Mouse (Mus musculus) CD8-positive naive resting alpha-beta T cell, adult 2 months (primary cell): ENCODE data around the gene Olfr1076.
"Not testable (repeated sequence)": the region's sequence is repeated elsewhere in the genome, so short reads cannot be mapped to it uniquely, and the experiment has no call there.

Source experiments
- DNase-seq, 2 experiments: peaks; one replicate each; pipeline ENCODE4 v3.0.0; 2022; ENCODE audit warnings: low read depth in 2 of 2, low spot score in 2 of 2

Olfr1076 gene

DNA sequence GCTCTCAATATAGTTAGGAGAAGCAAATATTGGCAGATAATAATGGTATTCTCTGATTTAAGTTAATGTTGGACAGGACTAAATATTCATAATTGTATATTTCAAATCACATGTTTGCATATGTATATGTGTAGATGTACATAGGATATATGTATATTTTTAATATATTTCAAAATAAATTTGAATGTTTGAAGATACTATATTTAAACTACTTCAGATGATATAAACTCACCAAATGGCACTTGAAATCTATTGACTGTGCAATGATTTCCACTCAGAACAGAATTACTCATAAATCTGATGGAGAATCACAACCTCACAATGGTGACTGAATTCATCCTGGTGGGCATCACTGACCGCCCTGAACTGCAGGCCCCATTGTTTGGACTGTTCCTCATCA is at the start of gene Olfr1076:
TSS of gene Olfr1076 (plus strand) at position 301 of the 400 bp plus-strand sequence.
- no peak for DNase-seq

DNA sequence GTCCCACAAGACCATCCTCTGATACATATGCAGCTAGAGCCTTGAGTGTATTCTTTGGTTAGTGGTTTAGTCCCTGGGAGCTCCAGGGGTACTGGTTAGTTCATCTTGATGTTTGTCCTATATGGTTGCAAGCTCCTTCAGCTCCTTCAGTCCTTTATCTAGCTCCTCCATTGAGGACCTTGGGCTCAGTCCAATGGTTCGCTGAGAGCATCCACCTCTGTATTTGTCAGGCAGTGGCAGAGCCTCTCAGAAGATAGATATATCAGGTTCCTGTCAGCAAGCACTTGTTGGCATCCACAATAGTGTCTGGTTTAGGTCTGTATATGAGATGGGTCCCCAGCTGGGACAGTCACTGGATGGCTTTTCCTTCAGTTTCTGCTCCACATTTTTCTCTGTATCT is 47.8 kb upstream of the Olfr1076 start:
- no peak for DNase-seq

DNA sequence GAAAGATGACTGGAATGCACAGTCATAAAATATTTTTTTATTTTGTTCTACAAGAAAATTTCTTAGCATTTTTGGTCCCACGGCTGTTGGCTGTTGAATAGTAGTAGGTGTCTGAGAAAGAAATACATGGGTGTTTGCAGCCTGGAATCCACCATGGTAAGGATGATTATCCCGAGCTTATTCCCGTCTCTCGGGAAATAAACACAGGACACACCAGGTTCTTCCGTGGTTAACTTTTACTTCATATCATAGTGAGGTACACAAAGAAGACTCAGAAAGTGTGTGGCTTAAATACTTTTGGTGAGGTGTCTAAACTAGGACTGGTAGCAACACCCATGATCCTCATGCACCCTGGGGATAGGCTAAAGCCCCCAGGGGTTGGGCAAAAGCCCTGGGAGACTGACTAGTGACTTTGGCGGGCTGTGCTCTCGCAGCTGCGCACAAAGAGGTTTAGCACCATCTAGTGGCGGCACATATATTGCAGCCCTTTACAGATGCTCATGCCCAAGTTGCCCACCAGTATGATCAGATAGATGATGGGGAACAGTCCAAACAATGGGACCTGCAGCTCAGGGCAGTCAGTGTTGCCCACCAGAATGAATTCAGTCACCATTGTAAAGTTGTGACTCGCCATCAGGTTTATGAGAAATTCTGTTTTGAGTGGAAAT is 43.7 kb upstream of the Olfr1076 start:
- DNase-seq = no peak

DNA sequence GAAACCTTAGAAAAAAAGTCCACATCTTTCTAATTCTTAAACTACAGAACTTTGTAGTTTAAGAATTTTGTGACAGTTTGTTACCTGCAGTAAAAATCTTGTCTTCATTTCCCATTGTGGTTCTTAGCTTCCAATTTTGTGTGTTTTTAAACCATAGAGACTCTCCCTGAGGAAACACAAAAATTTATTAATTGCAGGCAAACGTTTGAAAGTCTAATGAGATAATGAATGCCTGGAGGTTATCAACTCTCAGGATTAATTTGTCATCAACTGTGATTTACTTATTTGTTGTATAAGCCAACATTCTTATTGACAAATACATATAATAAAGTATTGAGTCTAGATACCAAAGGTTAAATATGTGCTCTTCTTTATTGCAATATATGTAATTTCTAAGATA is 21.0 kb upstream of the Olfr1076 start, which contains the start of gene Olfr228:
TSS of gene Olfr228 (minus strand) at position 101 of the 400 bp plus-strand sequence.
- DNase-seq = no peak

DNA sequence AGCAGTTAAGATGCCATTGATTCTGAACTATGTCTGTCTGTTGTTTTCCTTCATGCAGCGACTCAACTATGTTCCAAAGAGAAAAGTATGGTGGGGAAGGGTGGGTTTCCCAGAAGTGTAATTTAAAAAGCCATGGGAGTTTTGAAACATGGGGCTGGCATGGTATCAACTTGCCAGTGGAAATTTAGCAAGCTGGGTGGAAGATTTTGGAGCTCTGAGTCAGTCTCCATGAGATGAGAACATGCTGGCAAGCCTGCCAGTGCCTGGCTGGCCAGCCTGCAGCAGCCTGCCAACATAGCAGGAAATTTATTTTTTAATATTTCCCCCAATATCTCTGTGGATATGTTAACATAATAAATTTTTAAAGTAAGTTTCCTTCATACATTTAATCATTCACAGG is 22.7 kb downstream of the Olfr1076 start:
- DNase-seq = no peak

DNA sequence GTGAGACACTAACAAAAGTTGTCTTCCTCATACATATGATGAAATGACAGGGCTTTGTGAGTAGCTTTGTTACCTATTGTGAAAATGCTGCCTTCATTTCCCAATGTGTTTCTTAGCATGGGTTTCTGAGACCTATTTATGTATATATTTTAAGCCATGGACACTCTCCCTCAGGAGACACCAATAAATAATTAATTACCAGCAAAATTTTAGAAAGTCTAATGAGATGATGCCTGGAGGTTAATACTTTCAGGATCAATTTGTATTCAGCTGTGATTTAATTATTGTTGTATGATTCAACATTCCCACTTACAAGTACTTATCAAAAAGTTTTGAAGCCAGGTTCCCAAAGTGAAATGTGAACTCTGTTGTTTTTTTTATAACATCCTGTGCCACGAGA is 34.1 kb downstream of the Olfr1076 start, which contains the start of gene Olfr1079:
TSS of gene Olfr1079 (minus strand) at position 101 of the 400 bp plus-strand sequence.
- DNase-seq = no peak

DNA sequence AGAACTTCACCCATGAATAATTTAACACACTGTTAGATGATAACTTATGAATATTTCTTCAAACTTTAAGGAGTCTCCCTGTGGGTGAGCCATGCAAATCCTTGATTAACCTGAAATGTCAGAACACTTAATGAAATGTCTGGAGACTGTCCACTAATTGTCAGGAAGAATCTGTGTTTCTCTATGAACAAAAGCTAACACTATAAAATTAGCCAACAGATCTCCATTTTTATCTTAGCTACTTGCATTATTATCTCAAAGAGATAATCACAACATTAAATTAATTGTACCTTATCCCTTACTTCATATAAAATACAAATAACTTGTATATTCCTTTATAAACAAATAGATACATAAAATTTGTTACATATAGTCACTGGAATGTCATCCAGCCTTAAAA is 49.9 kb downstream of the Olfr1076 start, which contains the start of gene Olfr1080:
TSS of gene Olfr1080 (minus strand) at position 101 of the 400 bp plus-strand sequence.
- not testable (repeated sequence) for DNase-seq
